14 mouse cellular contexts compared by ENCODE assay signal in the genomic region with DNA sequence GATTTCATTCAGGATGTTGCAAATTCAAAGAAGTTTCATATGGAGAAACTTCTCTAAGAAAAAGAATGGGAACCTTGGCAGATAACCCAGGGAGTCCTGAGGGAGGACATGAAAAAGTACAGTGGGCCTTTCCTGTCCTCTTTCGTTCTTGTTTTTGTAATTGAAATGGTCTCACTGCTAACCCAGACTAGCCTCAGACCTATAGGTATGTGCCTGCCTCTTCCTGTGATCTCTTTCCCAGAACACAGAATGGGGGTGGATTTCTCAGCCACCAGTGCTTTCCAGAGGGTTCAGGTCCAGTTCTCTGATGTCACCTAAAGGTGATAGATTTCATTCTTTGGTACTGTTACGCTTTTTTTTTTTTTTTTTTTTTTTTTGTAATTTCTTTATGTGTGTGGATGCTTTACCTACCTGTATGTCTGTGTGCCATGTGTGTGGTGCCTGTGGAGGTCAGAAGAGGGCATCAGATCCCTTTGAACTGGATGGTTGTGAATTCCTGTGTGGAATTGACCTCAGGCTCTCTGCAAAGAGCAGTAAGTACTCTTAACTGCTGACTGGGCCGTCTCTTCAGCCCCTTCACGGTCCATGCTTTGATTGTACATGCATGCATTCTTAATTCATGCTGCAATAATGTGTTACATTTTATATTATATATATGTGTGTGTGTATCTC. TPM values are rescaled to one million over a fixed set of nuclear protein-coding genes. Genes with fewer than 3 reads are reported as not detected.
DNase-seq lines count a peak whose midpoint lies in the region; ATAC-seq and TF ChIP-seq lines count a peak whose summit lies in the region.
"Had no signal": no experiment of that assay in that cellular context is flagged by ENCODE, and none has a peak within 500 bp of the region (broad histone marks: within the 10 kb centered on the region; RNA-seq: fewer than 3 reads in every experiment).

No protein-coding gene starts in this region.

- TF ChIP-seq EP300 in heart, postnatal 0 days (IDR thresholded peaks at IDR 0.05; ENCODE audit: low read depth), result no peak

- H3K27ac ChIP-seq in heart, embryonic 10.5 days, result no peak overlapping the region
- H3K27ac ChIP-seq in lung, embryonic 14.5 days (ENCODE audit: low read depth), result no peak overlapping the region
- H3K27ac ChIP-seq in heart, postnatal 0 days (ENCODE audit: low read depth), result 0 out of 2 replicates have a peak overlapping the region, but pooled peaks have one; percentile 20
- H3K27ac ChIP-seq in stomach, embryonic 15.5 days, result no peak overlapping the region
- H3K27ac ChIP-seq in forebrain, embryonic 10.5 days, result no peak overlapping the region
- H3K27ac ChIP-seq: embryonic facial prominence, embryonic 12.5 days; hindbrain, embryonic 12.5 days had no signal

- TF ChIP-seq CTCF in lung, embryonic 14.5 days (IDR thresholded peaks at IDR 0.05; ENCODE audit: low read depth), result no peak
- TF ChIP-seq CTCF in heart, postnatal 0 days (IDR thresholded peaks at IDR 0.05; ENCODE audit: low read depth), result peak; percentile 30

- H3K9ac ChIP-seq in lung, embryonic 14.5 days, result no peak overlapping the region
- no peak overlapping the region for H3K9ac ChIP-seq in heart, postnatal 0 days (replicated peaks; ENCODE audit: low read depth, low read length)
- H3K9ac ChIP-seq in stomach, embryonic 15.5 days, result no peak overlapping the region
- H3K9ac ChIP-seq: embryonic facial prominence, embryonic 12.5 days; hindbrain, embryonic 12.5 days; lung, embryonic 15.5 days had no signal

- H3K4me3 ChIP-seq in heart, embryonic 10.5 days, result peak overlapping the region; percentile 27; the same call in 1 of the 2 replicates
- no peak overlapping the region for H3K4me3 ChIP-seq in lung, embryonic 14.5 days (ENCODE audit: low read depth, low read length)
- no peak overlapping the region for H3K4me3 ChIP-seq in heart, postnatal 0 days (ENCODE audit: low read depth, low read length)
- H3K4me3 ChIP-seq in stomach, embryonic 15.5 days (replicated peaks), result no peak overlapping the region
- no peak overlapping the region for H3K4me3 ChIP-seq in forebrain, embryonic 10.5 days
- H3K4me3 ChIP-seq: embryonic facial prominence, embryonic 12.5 days; hindbrain, embryonic 12.5 days had no signal

- 0 out of 2 replicates have a peak overlapping the region, but pooled peaks have one; percentile 13 for H3K4me2 ChIP-seq in lung, embryonic 14.5 days
- H3K4me2 ChIP-seq in heart, postnatal 0 days (ENCODE audit: low read depth, low read length), result peak overlapping the region; percentile 71; the same call in 1 of the 2 replicates
- peak overlapping the region; percentile 19; the same call in 1 of the 2 replicates for H3K4me2 ChIP-seq in stomach, embryonic 15.5 days
- H3K4me2 ChIP-seq: embryonic facial prominence, embryonic 12.5 days had no signal

- no peaks in the 10 kb centered on the region for H3K36me3 ChIP-seq in heart, embryonic 10.5 days
- no peaks in the 10 kb centered on the region for H3K36me3 ChIP-seq in lung, embryonic 14.5 days (ENCODE audit: insufficient read depth)
- no peaks in the 10 kb centered on the region for H3K36me3 ChIP-seq in heart, postnatal 0 days (replicated peaks; ENCODE audit: control insufficient read depth, insufficient read depth, low read length)
- no peaks in the 10 kb centered on the region for H3K36me3 ChIP-seq in stomach, embryonic 15.5 days
- no peaks in the 10 kb centered on the region for H3K36me3 ChIP-seq in forebrain, embryonic 10.5 days (replicated peaks)
- H3K36me3 ChIP-seq: embryonic facial prominence, embryonic 12.5 days; hindbrain, embryonic 12.5 days; lung, embryonic 15.5 days had no signal

- no peaks in the 10 kb centered on the region for H3K9me3 ChIP-seq in heart, embryonic 10.5 days
- H3K9me3 ChIP-seq in lung, embryonic 14.5 days (ENCODE audit: low read depth, low read length), result no peaks in the 10 kb centered on the region
- H3K9me3 ChIP-seq in heart, postnatal 0 days (replicated peaks; ENCODE audit: control insufficient read depth, low read length), result no peaks in the 10 kb centered on the region
- H3K9me3 ChIP-seq in stomach, embryonic 15.5 days, result no peaks in the 10 kb centered on the region
- H3K9me3 ChIP-seq in forebrain, embryonic 10.5 days, result no peaks in the 10 kb centered on the region
- H3K9me3 ChIP-seq: embryonic facial prominence, embryonic 12.5 days; hindbrain, embryonic 12.5 days; lung, embryonic 15.5 days had no signal

- WGBS in heart, embryonic 10.5 days, result 35% methylated on average over 4 of the region's 4 CpGs
- 41% methylated on average over 4 of the region's 4 CpGs for WGBS in lung, embryonic 14.5 days
- 33% methylated on average over 4 of the region's 4 CpGs for WGBS in heart, postnatal 0 days
- 41% methylated on average over 4 of the region's 4 CpGs for WGBS in stomach, embryonic 15.5 days
- 76% methylated on average over 4 of the region's 4 CpGs for WGBS in forebrain, embryonic 10.5 days

- no peak for DNase-seq in heart, embryonic 10.5 days (ENCODE audit: low spot score)
- no peak for DNase-seq in heart, adult 18-20 months
- no peak for DNase-seq in lung, embryonic 14.5 days
- DNase-seq in lung, postnatal 10 days, result no peak
- no peak for DNase-seq in heart, postnatal 0 days (ENCODE audit: low spot score)
- no peak for DNase-seq in forebrain, embryonic 10.5 days (ENCODE audit: extremely low spot score, low spot score)
- no peak for DNase-seq in right cerebral cortex, postnatal 10 days (ENCODE audit: low spot score in 2 of 2)
- DNase-seq: cerebellum, adult 11 months; layer of hippocampus, postnatal 36 days; right cerebral cortex, adult 18-20 months had no signal

- no peak for ATAC-seq in lung, embryonic 14.5 days (ENCODE audit: insufficient read depth)
- ATAC-seq in heart, postnatal 0 days (ENCODE audit: insufficient read depth, low read depth), result no peak
- no peak for ATAC-seq in stomach, embryonic 15.5 days (ENCODE audit: insufficient read depth, low FRiP score, low read depth)

- H3K4me1 ChIP-seq in heart, embryonic 10.5 days, result peaks cover 28% of the 10 kb centered on the region
- H3K4me1 ChIP-seq in lung, embryonic 14.5 days (ENCODE audit: insufficient read depth), result peaks cover 13% of the 10 kb centered on the region
- H3K4me1 ChIP-seq in heart, postnatal 0 days (ENCODE audit: control insufficient read depth, insufficient read depth), result peaks cover 44% of the 10 kb centered on the region
- H3K4me1 ChIP-seq in stomach, embryonic 15.5 days, result peaks cover 23% of the 10 kb centered on the region; the same call in 1 of the 2 replicates
- H3K4me1 ChIP-seq in forebrain, embryonic 10.5 days, result peaks cover 36% of the 10 kb centered on the region

- H3K27me3 ChIP-seq in heart, embryonic 10.5 days (ENCODE audit: insufficient read depth, poor library complexity, severe bottlenecking), result no peaks in the 10 kb centered on the region
- H3K27me3 ChIP-seq in lung, embryonic 14.5 days (ENCODE audit: insufficient read depth, low read length), result no peaks in the 10 kb centered on the region
- no peaks in the 10 kb centered on the region for H3K27me3 ChIP-seq in heart, postnatal 0 days (ENCODE audit: control insufficient read depth, insufficient read depth, low read length)
- H3K27me3 ChIP-seq in stomach, embryonic 15.5 days (replicated peaks), result no peaks in the 10 kb centered on the region
- H3K27me3 ChIP-seq in forebrain, embryonic 10.5 days (ENCODE audit: poor library complexity, severe bottlenecking), result no peaks in the 10 kb centered on the region
- H3K27me3 ChIP-seq: embryonic facial prominence, embryonic 12.5 days; hindbrain, embryonic 12.5 days; lung, embryonic 15.5 days had no signal

RNA-seq across cellular contexts. Expression of a gene that starts 3.8 kb away (rescaled TPM):
- 746 and 989 TPM in 2 replicates for polyA plus RNA-seq in heart, embryonic 10.5 days (2016; fragmentation: Nextera tagmentation; extraction: Ambion mirVana)
- total RNA-seq in heart, adult 18-20 months (2021), result 100 to 1,000 TPM; 164 to 168 TPM
- 473 and 523 TPM in 2 replicates for polyA plus RNA-seq in lung, embryonic 14.5 days (2014; fragmentation: Nextera tagmentation; extraction: Ambion mirVana)
- 627 and 637 TPM in 2 replicates for total RNA-seq in heart, postnatal 0 days (2014; rRNA removed; ENCODE audit: low replicate concordance)
- 912 and 913 TPM in 2 replicates for polyA plus RNA-seq in heart, postnatal 0 days (2015; fragmentation: Nextera tagmentation; extraction: Ambion mirVana)
- 732 and 736 TPM in 2 replicates for polyA plus RNA-seq in stomach, embryonic 15.5 days (2015; fragmentation: Nextera tagmentation; extraction: Ambion mirVana)
- polyA plus RNA-seq in forebrain, embryonic 10.5 days (2016; fragmentation: Nextera tagmentation; extraction: Ambion mirVana), result 275 and 290 TPM in 2 replicates

RNA-seq across cellular contexts. Expression of a gene that starts 56.0 kb away (rescaled TPM):
- polyA plus RNA-seq in heart, embryonic 10.5 days (2016; fragmentation: Nextera tagmentation; extraction: Ambion mirVana), result 2.1 and 2.2 TPM in 2 replicates
- under 1 TPM; 0.17 to 0.33 TPM for total RNA-seq in heart, adult 18-20 months (2021)
- 1.6 and 2.0 TPM in 2 replicates for polyA plus RNA-seq in lung, embryonic 14.5 days (2014; fragmentation: Nextera tagmentation; extraction: Ambion mirVana)
- 0.23 and 0.70 TPM in 2 replicates for total RNA-seq in heart, postnatal 0 days (2014; rRNA removed; ENCODE audit: low replicate concordance)
- polyA plus RNA-seq in heart, postnatal 0 days (2015; fragmentation: Nextera tagmentation; extraction: Ambion mirVana), result 1.1 and 1.3 TPM in 2 replicates
- polyA plus RNA-seq in stomach, embryonic 15.5 days (2015; fragmentation: Nextera tagmentation; extraction: Ambion mirVana), result 2.1 and 3.1 TPM in 2 replicates
- 0.74 and 0.75 TPM in 2 replicates for polyA plus RNA-seq in forebrain, embryonic 10.5 days (2016; fragmentation: Nextera tagmentation; extraction: Ambion mirVana)

Comparison
In these comparisons a context has a peak if more than half of its experiments do, and no peak if none do; other contexts are left out.
1. H3K4me2 ChIP-seq: peak in every context shown above with its lines; median percentile 71 in heart, postnatal 0 days; 19 in stomach, embryonic 15.5 days; 13 in lung, embryonic 14.5 days.